In the genomic region with DNA sequence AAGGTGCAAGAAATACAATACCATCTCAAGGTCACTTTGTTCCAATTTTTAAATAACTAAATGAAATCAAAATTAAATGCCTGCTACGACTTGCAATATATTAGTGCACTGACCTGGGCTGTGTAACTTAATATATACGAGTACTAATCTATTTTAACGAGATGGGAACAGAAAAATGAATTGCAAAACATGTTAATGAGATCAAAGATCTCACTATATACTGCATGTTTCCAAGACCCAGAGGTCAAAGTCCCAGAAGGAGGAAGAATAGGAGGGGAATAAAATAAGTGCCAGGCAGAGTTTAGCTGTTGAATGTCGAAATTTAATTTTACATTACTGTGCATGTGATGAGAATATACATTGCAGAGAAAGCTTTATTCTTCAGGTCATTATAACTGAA, we compare ENCODE assay signal across 31 mouse cellular contexts.
"Had no signal": no experiment of that assay in that cellular context is flagged by ENCODE, and none has a peak within 500 bp of the region (broad histone marks: within the 10 kb centered on the region; RNA-seq: fewer than 3 reads in every experiment).

No protein-coding gene starts in this region.

- ATAC-seq: liver, embryonic 12.5 days; liver, postnatal 0 days; lung, postnatal 0 days; midbrain, embryonic 13.5 days; midbrain, embryonic 15.5 days had no signal

- H3K36me3 ChIP-seq: limb, embryonic 10.5 days; limb, embryonic 12.5 days; limb, embryonic 13.5 days; limb, embryonic 15.5 days; liver, embryonic 12.5 days; liver, embryonic 13.5 days; liver, embryonic 15.5 days; lung, embryonic 15.5 days; midbrain, embryonic 10.5 days; midbrain, embryonic 12.5 days; midbrain, embryonic 13.5 days; midbrain, embryonic 15.5 days; neural tube, embryonic 12.5 days had no signal

- H3K27me3 ChIP-seq: limb, embryonic 12.5 days; limb, embryonic 13.5 days; limb, embryonic 15.5 days; liver, embryonic 12.5 days; liver, embryonic 13.5 days; liver, embryonic 15.5 days; lung, embryonic 15.5 days; megakaryocyte, embryonic 14.5 days; midbrain, embryonic 12.5 days; midbrain, embryonic 13.5 days; midbrain, embryonic 15.5 days; neural tube, embryonic 12.5 days had no signal

- H3K4me2 ChIP-seq: limb, embryonic 12.5 days; limb, embryonic 13.5 days; limb, embryonic 15.5 days; liver, embryonic 11.5 days; liver, embryonic 12.5 days; liver, embryonic 13.5 days; liver, embryonic 15.5 days; lung, embryonic 14.5 days; lung, embryonic 15.5 days; midbrain, embryonic 11.5 days; midbrain, embryonic 12.5 days; midbrain, embryonic 13.5 days; midbrain, embryonic 15.5 days; neural tube, embryonic 12.5 days had no signal

- DNase-seq: left cerebral cortex, postnatal 4 days; liver; liver, embryonic 13.5 days; liver, postnatal 0 days; lung, adult 18-20 months; lung, adult 2 months; lung, embryonic 14.5 days; lung, postnatal 10 days; lung, postnatal 14 days; lung, postnatal 36 days; lung, postnatal 4 days; midbrain, embryonic 14.5 days had no signal

- H3K9me3 ChIP-seq: limb, embryonic 10.5 days; limb, embryonic 12.5 days; limb, embryonic 13.5 days; limb, embryonic 15.5 days; liver, embryonic 12.5 days; liver, embryonic 13.5 days; liver, embryonic 15.5 days; lung, embryonic 15.5 days; megakaryocyte, embryonic 14.5 days; midbrain, embryonic 10.5 days; midbrain, embryonic 12.5 days; midbrain, embryonic 13.5 days; midbrain, embryonic 15.5 days; neural tube, embryonic 12.5 days had no signal

- H3K9ac ChIP-seq: limb, embryonic 12.5 days; limb, embryonic 13.5 days; limb, embryonic 15.5 days; liver, embryonic 12.5 days; liver, embryonic 13.5 days; liver, embryonic 14.5 days; liver, embryonic 15.5 days; liver, postnatal 0 days; lung, embryonic 14.5 days; lung, embryonic 15.5 days; midbrain, embryonic 12.5 days; midbrain, embryonic 13.5 days; midbrain, embryonic 15.5 days; neural tube, embryonic 12.5 days had no signal

- H3K4me3 ChIP-seq: limb, embryonic 10.5 days; limb, embryonic 12.5 days; limb, embryonic 13.5 days; limb, embryonic 15.5 days; liver, embryonic 12.5 days; liver, embryonic 13.5 days; liver, embryonic 15.5 days; lung, embryonic 15.5 days; megakaryocyte, embryonic 14.5 days; midbrain, embryonic 10.5 days; midbrain, embryonic 12.5 days; midbrain, embryonic 13.5 days; midbrain, embryonic 15.5 days; myocyte; neural tube, embryonic 12.5 days had no signal

- H3K4me1 ChIP-seq: limb, embryonic 10.5 days; limb, embryonic 12.5 days; limb, embryonic 13.5 days; limb, embryonic 15.5 days; liver, embryonic 12.5 days; liver, embryonic 13.5 days; liver, embryonic 15.5 days; lung, embryonic 15.5 days; megakaryocyte, embryonic 14.5 days; midbrain, embryonic 10.5 days; midbrain, embryonic 12.5 days; midbrain, embryonic 13.5 days; midbrain, embryonic 15.5 days; neural tube, embryonic 12.5 days had no signal

- H3K27ac ChIP-seq: limb, embryonic 10.5 days; limb, embryonic 12.5 days; limb, embryonic 13.5 days; limb, embryonic 15.5 days; liver, embryonic 12.5 days; liver, embryonic 13.5 days; liver, embryonic 14.5 days; liver, embryonic 15.5 days; lung, embryonic 15.5 days; macrophage; midbrain, embryonic 10.5 days; midbrain, embryonic 12.5 days; midbrain, embryonic 13.5 days; midbrain, embryonic 15.5 days; neural tube, embryonic 12.5 days had no signal
